Mouse (Mus musculus): ENCODE measurements around the gene Clk1. TPM values are rescaled to one million over a fixed set of nuclear protein-coding genes. Genes with fewer than 3 reads are reported as not detected.

Gene Clk1
- polyA plus RNA-seq, 1 experiment from 2014 or later: 153 TPM

DNA sequence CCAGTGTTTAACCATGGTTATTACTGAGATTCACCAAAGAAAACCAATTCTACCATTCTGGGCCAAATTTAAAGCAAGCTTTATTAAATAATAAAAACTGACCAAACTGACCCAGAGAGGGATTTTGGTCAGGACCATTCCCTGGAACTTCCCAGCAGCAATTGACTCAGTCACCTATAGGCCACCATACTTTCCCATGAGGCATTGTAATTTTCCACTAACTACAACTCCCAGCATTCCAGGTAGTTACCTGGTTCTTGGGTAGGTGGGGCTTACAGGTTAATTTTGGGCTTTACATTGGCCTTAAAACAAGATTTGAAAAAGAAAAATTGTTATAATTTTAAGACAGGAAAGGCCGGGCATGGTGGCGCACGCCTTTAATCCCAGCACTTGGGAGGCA, 58.0 kb downstream of the Clk1 start:
- H3K27ac ChIP-seq: no peak overlapping the region
- no peak overlapping the region for H3K4me3 ChIP-seq
- DNase-seq (ENCODE audit: low spot score): no peak
- H3K4me1 ChIP-seq: no peaks in the 10 kb centered on the region
- H3K27me3 ChIP-seq (ENCODE audit: low read depth, poor library complexity, severe bottlenecking): no peaks in the 10 kb centered on the region
- 95% methylated on average over 3 of the region's 3 CpGs for WGBS
- no peaks in the 10 kb centered on the region for H3K9me3 ChIP-seq (replicated peaks)
- no peaks in the 10 kb centered on the region for H3K36me3 ChIP-seq

DNA sequence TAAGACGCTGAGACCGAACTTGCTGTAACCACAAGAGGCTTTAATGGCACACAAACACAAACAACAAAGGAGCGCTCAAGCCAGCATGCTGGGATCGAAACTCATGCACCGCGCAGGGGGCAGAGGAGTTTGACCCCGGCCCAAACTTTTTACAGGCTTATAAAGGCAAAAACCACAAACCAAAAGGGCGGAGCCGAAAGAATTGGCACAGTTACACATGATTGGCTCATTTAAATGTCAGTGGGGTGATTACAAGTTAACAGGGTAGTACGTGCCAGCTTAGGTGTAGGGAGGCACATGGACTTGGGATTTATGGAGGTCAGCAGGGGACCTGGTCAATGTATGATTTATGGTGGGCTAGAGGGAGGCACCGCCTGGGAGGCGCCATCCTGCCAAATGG, 59.3 kb downstream of the Clk1 start:
- DNase-seq (ENCODE audit: low spot score): no peak
- Histone ChIP-seq H3K4me1 (no peaks in the 10 kb centered on the region), H3K4me3 (no peak overlapping the region), H3K27me3 (ENCODE audit: low read depth, poor library complexity, severe bottlenecking) (no peaks in the 10 kb centered on the region), H3K9me3 (replicated peaks) (no peaks in the 10 kb centered on the region), H3K27ac (no peak overlapping the region), H3K36me3 (no peaks in the 10 kb centered on the region)
- WGBS: 86% methylated on average over 12 of the region's 12 CpGs

DNA sequence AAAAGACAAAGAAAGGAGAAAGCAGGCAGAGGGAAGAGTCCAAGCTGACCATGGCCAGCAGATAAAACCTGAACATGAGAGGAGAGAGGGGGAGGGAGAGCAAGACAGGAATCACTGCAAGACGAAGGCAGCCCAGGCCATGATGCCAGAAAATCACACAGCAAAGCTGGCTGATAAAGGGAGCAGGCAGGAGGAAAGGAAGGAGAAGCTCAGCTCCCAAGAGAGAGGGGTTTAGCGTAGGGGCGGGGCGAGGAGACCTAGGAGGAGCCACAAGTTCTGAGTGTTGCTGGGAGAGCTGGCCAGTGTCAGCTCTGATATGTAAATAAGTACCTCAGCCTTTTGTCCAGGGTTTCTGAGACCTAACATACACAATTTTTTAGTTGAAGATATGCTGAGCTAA, 61.6 kb downstream of the Clk1 start:
- Histone ChIP-seq H3K4me1 (no peaks in the 10 kb centered on the region), H3K36me3 (no peaks in the 10 kb centered on the region), H3K27ac (no peak overlapping the region), H3K9me3 (replicated peaks) (no peaks in the 10 kb centered on the region), H3K27me3 (ENCODE audit: low read depth, poor library complexity, severe bottlenecking) (no peaks in the 10 kb centered on the region), H3K4me3 (no peak overlapping the region)
- no peak for DNase-seq (ENCODE audit: low spot score)
- 68% methylated on average over 4 of the region's 4 CpGs for WGBS

Other genes starting within 250 kb of the Clk1 start
- gene Aox4, start 213.7 kb downstream of the Clk1 start, polyA plus RNA-seq (2016; fragmentation: Nextera tagmentation; extraction: Ambion mirVana): 0.04 and 0.14 TPM in 2 replicates
- gene Aox2, start 145.7 kb downstream of the Clk1 start, polyA plus RNA-seq (2016; fragmentation: Nextera tagmentation; extraction: Ambion mirVana): 0.03 TPM in 1 of 2 replicates, not detected in the other
- gene Bzw1, start 31.2 kb downstream of the Clk1 start, polyA plus RNA-seq (2016; fragmentation: Nextera tagmentation; extraction: Ambion mirVana): 419 and 449 TPM in 2 replicates
- gene Nif3l1, start 21.1 kb upstream of the Clk1 start, polyA plus RNA-seq (2016; fragmentation: Nextera tagmentation; extraction: Ambion mirVana): 77.7 and 86.3 TPM in 2 replicates
- gene Ppil3, start 21.4 kb upstream of the Clk1 start, polyA plus RNA-seq (2016; fragmentation: Nextera tagmentation; extraction: Ambion mirVana): 61.5 and 64.8 TPM in 2 replicates
- 50.1 and 55.6 TPM in 2 replicates for gene Orc2, start 81.0 kb upstream of the Clk1 start, polyA plus RNA-seq (2016; fragmentation: Nextera tagmentation; extraction: Ambion mirVana)
- gene Fam126b, start 162.3 kb upstream of the Clk1 start, polyA plus RNA-seq (2016; fragmentation: Nextera tagmentation; extraction: Ambion mirVana): 4.8 and 6.0 TPM in 2 replicates
- gene Ndufb3, start 162.3 kb upstream of the Clk1 start, polyA plus RNA-seq (2016; fragmentation: Nextera tagmentation; extraction: Ambion mirVana): 140 and 144 TPM in 2 replicates

All from limb, embryonic 10.5 days (tissue).